Mouse (Mus musculus): ENCODE data around the gene Zmat5. TPM values are rescaled to one million over a fixed set of nuclear protein-coding genes. Genes with fewer than 3 reads are reported as not detected.
A peak's percentile ranks its signal among the peaks of the same experiment; 100 is the strongest.
"Not testable (repeated sequence)": the region's sequence is repeated elsewhere in the genome, so short reads cannot be mapped to it uniquely, and the experiment has no call there.

Zmat5 gene
- total RNA-seq, 2 experiments from 2014 or later, result 8.1 to 24.5 TPM

DNA sequence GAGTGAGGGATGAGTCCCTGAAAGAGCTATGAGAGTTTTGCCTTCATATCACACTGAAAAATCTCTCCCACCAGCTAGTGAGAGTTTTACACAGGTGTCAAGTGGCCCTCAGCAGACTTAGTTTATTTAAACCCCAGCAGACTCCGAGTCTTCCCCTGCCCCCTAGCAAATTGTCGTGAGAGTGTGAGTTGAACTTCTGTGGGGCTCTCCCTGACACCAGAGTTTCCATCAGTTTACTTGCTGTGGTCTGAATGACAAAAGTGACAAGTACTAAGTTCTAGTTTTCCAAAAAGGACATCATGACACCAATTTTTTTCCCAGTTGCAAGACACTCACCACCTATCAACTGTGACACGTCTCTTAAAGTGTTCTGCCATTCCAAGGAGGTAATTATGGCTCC, 16.6 kb upstream of the Zmat5 start:
- no peak for ATAC-seq (replicated peaks; ENCODE audit: low FRiP score, low TSS enrichment, poor library complexity, severe bottlenecking)

DNA sequence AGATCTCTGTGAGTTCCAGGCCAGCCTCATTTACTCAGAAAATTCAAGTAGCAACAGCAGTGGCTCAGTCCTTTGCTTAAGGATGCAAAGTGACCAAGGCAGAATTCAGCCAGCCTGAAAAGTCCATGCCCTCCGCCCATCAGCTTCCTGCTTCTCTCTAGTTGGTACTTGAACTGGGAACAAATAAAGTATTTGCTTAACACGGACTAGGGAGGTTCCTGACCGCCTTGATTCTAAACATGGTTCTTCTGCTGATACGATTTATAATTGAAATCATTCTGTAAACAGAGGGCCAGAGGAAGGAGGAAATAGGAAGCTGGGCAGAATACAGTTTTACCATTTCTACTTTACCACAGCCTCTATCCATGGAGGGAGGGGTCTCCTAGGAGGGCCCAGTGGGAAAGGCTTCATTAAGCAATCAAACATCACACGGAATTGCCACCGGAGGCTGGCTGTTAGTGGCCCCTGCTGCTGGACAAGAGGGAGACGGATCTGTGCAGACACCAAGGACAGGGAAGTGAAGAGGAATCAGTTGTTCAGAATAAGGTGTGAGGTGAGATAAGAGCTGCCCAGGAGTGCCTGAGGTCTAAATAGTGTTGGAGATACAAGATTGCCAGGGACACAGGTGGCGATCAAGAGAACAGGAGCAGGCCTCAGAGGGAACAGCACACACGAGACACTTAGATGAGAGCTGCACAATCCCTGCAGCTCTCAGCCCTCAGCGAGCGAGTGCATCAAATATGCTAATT, 15.7 kb upstream of the Zmat5 start:
- 0 out of 2 replicates have a peak, but pooled peaks have one; percentile 44 for ATAC-seq (replicated peaks; ENCODE audit: low FRiP score, low TSS enrichment, poor library complexity, severe bottlenecking)

DNA sequence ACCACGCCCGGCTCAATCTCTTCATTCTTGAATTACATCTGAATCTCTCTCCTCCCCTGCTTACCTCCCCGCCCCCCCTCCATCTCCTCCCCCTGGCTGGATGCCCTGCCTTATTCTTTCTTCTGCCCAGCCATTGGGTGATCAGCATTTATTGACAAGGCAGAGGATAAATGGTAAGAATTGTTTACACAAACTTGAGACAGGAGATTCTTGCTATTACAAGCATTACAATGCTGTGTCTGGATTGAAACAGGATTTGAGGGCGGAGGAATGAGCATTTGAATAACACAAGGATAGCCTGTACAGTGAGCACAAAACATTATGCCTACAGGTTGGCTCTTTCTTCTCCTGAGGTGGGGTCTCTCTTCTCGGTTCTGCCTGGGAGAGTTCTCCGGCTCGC, 14.1 kb upstream of the Zmat5 start:
- ATAC-seq (replicated peaks; ENCODE audit: low FRiP score, low TSS enrichment, poor library complexity, severe bottlenecking), result no peak

DNA sequence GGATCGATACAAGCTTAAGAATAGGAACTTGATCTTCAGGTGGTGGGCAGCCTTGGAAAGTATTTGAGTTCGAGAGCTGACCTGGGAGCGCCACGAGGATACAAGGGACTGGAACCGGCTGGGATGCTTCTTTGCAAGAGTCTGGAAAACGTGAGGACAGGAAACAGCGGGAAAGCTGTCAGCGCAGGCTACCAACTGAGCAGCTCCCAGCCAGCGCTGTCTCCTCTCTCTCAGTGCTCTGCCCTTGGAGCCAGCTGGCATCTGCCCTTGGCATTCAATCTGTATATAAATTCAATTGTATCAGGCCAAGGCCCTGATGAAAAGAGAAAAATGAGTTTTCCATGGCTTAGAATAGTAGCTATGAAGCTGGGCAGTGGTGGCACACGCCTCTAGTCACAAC, 13.3 kb upstream of the Zmat5 start:
- ATAC-seq (replicated peaks; ENCODE audit: low FRiP score, low TSS enrichment, poor library complexity, severe bottlenecking), result no peak

DNA sequence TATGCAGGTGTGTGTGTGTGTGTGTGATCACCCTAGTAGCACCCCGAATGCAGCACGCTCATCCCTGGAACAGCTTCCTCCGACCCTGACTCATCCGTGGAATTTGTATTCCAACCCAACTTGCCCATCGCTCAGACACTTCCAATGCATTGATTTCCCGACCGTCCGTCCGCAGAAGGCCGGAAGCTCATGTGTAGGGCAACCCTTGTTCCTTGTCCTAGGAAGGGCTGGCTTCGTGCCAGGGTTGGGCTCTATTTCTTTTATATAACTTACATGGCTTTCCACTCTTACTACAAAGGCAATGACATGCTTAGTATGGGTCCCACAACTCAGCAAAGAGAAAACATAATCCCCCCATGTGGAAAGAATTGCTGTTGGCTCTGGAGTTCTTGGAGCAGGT, 12.3 kb upstream of the Zmat5 start:
- no peak for ATAC-seq (replicated peaks; ENCODE audit: low FRiP score, low TSS enrichment, poor library complexity, severe bottlenecking)

DNA sequence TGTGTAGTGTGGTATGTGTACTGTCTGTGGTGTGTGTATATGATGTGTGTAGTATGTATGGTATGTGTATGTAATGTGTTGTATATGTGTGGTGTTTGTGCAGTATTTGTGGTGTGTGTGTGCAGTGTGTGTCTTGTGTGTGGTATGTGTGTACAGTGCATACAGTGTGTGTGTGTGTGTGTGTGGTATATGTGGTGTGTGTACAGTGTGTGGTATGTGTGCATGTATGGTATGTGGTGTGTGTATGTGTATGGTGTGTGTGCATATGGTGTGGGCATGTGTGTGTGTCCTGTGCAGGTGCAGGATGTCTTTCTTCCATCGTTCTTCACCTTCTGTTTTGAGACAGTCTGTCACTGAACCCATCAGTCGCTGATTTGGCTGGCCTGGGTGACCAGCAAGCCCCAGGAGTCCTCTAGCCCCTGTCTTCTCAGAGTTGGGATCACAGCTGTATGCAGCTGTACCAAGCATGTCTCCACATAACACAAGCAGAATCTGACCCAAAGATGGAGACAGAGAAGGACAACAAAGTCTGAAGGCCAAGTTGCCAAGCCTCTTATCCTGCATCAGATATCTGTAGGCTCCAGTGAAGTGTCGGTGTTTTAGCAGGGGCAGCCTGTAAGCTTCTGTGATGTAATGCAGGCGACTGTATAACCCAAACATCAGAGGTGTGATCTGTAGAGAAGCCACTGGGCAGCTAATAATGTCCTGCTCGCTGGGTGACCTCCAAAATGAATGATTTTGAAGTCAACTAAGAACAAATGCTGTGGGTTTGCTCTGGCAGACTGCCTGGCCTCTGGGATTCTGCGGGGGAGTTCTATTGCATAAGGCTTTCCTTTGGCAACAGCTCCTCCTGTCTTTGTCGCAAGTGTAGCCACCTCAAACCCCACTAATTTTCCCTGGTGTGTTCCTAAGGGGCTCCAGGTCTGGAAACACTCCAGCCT, 7.2 kb upstream of the Zmat5 start:
- ATAC-seq (replicated peaks; ENCODE audit: low FRiP score, low TSS enrichment, poor library complexity, severe bottlenecking), result peak; percentile 59

DNA sequence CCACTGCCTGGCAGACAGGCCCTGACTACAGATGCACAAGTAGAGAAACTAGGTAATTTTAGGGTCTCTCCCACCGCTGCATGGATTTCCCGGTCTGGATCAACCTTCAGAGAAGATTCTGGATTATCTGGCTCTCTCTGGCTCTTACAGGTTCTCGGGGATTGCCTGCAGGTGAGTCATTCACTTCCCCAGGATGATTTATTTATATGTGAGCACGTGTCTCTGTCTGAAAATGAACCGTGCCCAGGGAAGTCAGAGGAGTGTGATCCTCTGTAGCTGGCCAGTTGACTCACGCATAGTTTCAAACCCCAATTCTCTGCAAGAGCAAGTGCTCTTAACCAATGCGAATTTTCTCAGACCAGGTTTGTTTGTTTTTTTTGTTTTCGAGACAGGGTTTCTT, 3.8 kb upstream of the Zmat5 start:
- ATAC-seq (replicated peaks; ENCODE audit: low FRiP score, low TSS enrichment, poor library complexity, severe bottlenecking), result no peak

DNA sequence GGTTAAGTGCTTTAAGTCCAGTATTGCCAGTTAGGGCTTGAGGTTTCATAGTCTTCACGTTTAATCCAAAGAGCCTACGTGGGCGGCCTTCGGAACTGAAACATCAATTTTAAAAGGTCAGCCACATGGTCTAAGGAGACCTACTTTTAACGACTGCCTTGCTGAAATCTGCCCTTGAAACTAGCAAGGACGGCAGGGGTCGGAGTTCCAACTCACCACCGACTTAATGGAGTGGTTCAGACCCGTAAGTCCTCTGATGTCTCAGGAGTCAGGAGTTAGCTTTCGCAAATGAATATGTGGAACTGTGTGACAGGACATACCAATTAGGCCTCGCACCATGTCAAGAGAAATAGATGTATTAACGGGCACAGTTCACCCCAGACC, 798 bp upstream of the Zmat5 start:
- peak; percentile 13; the same call in 1 of the 2 replicates for ATAC-seq (replicated peaks; ENCODE audit: low FRiP score, low TSS enrichment, poor library complexity, severe bottlenecking)

DNA sequence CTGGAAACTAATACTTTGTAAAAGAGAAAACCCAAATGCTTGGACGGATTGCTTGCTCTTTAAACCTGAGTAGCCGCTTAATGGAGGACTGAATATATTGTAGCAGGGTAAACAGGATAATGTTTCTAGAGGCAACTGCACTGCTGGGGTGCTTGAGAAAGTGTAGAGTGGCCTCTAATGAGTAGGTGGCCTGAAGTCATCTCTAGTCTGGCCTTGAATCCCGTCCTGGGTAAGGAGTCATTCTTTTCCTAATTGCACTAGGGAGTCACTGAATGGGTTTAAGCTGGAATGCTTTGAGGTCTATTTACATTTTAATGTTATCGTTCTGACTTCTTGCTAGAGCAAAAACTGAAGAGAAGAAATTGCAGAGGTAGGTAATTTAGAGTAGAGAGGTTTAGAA, 700 bp downstream of the Zmat5 start:
- ATAC-seq (replicated peaks; ENCODE audit: low FRiP score, low TSS enrichment, poor library complexity, severe bottlenecking), result no peak

DNA sequence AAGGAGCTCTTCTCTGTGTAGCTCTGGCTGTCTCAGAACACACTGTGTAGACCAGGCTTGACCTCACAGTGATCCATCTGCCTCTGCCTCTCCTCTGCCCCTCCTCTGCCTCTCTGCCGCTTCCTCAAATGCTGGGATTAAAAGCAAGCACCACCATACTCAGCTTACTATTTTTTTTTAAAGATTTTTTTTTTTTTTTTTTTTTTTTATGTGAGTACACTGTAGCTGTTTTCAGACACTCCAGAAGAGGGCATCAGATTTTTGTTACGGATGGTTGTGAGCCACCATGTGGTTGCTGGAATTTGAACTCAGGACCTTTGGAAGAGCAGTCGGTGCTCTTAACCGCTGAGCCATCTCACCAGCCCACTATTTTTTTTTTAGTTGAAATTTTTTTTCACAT, 5.7 kb downstream of the Zmat5 start:
- ATAC-seq (replicated peaks; ENCODE audit: low FRiP score, low TSS enrichment, poor library complexity, severe bottlenecking), result not testable (repeated sequence)

DNA sequence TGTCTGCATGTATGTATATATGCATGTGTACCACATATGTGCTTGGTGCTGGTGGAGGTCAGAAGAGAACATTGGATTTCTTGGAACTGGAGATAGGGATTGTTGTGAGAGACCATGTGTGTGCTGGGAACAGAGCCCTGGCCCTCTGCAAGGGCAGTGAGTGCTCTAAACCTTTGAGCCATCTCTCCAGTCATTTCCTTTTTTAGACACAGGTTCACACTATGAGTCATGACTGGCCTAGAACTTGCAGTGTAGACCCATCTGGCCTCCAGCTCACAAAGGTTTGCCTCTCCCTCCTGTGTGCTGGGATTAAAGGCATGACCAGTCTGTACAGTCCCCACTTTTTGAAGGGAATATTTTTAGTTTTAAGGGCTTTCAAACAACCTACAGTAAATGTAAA, 8.3 kb downstream of the Zmat5 start:
- ATAC-seq (replicated peaks; ENCODE audit: low FRiP score, low TSS enrichment, poor library complexity, severe bottlenecking), result no peak

DNA sequence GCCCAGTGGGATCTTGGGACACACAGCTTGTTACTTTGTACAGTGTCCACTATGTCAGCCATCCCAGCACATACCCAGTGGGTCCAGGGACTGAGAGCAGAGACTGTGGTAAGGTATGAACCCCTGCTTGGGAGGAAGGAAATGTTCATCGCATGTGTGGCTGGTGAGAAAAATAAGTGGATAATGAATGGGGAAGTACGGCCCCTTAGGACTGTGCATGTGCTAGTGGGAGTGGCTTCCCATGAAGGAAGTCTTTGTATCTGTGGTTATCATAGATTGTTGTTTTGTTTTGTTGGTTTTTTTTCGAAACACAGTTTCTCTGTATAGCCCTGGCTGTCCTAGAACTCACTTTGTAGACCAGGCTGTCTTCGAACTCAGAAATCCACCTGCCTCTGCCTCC, 10.2 kb downstream of the Zmat5 start:
- ATAC-seq (replicated peaks; ENCODE audit: low FRiP score, low TSS enrichment, poor library complexity, severe bottlenecking), result no peak

DNA sequence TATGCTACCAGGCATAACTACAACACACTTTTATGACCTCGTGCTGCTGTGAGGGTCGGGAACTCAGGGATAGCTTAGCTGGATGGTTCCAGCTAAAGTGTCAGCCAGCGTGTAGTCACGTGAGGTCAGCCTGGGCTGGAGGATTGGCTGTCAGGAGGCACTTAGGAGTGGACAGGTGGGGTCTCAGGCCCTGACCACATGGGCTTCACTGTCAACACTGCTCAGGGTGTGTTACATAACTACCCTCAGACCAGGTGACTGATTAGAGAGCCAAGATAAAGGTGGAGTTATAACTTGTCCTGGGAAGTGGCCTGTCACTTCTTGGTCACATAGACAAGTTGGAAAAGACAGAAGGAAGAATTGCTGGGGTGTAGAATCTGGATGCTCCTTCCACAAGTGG, 11.1 kb downstream of the Zmat5 start:
- ATAC-seq (replicated peaks; ENCODE audit: low FRiP score, low TSS enrichment, poor library complexity, severe bottlenecking), result no peak

DNA sequence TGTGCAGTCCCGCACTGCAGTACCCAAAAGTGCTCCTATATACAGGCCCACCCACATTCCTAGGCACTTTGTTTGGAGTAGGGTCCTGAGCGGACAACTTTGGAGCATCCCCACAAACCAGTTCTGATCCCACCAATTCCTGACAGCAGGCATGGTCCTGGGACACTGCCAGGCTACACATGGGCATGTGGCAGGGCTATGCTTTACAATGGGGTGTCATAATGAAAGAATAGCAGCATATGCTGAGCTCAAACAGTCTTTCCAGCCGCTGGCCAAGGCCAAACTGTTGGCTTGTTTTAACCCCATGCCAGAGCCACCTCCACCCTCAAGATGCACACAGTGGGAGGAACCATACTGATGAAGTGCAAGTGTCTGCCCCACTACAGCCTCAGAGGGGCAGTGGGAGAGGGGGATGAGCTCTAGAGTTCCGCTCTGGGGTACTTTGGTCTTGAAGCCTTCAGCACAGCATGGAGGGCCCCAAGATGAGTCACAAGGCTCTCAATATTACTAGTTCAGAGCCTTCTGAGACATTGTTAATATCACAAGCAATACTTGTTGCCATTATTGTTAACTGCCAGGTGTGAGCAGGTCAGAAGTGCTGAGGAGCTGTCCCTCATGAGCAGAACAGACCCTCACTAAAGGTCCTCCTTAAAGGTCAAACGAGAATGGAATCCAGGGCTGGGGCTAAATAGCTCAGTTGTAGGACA, 12.2 kb downstream of the Zmat5 start:
- no peak for ATAC-seq (replicated peaks; ENCODE audit: low FRiP score, low TSS enrichment, poor library complexity, severe bottlenecking)

DNA sequence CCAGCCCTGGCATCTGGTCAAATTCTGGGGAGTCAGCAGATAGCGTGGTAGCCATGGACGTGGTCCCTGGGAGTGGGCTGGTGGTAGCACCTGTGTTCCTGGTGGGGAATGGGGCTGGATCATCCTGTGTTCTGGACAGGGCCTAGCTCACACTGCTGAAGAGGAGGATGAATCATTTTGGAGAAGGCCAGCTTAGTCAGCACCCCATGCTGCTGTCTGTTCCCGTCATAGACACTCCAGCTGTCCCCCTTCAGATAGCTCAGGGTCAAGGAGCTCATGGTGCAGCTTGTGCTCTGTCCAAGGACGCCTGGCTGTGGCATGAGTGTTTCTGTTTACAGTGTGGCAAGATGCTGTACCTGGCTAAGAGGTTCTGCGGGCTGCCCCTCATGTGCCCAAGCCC, 14.1 kb downstream of the Zmat5 start:
- ATAC-seq (replicated peaks; ENCODE audit: low FRiP score, low TSS enrichment, poor library complexity, severe bottlenecking), result no peak

DNA sequence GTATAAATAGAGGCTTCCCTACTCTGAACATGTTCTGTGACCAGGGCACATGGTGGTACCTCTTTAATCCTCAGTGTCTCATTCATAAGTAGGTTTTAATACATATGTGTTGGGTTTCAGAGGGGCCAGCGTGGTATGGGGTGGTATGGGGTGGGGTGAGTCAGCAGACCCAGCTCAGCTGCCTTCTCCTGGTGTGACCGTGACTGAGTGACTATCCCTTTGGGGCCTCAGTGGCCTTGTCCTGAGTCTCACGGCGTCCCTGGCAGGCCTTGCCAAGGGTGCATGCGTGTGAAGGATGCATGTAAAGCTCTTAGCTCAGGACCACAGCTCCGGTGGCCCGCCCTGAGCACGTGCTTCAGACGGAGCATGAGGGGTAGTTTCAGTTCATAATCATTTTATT, 15.5 kb downstream of the Zmat5 start:
- no peak for ATAC-seq (replicated peaks; ENCODE audit: low FRiP score, low TSS enrichment, poor library complexity, severe bottlenecking)

DNA sequence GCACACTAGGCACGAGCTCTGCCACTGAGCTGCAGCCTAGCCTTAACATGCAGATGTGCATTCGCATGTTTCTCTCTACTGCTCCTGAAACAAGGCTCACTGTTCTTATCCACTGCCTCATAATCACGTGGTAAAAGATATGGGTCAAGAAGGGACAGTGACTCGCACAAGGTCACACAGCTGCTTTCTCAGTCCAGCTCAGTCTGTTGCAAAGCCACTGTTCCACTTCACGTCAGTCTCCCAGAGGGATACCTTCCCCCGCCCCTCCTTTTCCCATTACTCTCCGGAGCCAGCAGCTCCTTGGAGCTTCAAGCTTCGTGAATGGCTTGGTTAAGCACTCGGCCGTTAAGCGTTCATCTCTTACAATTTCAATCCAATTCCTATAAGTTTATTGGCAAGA, 15.9 kb downstream of the Zmat5 start:
- ATAC-seq (replicated peaks; ENCODE audit: low FRiP score, low TSS enrichment, poor library complexity, severe bottlenecking), result no peak

DNA sequence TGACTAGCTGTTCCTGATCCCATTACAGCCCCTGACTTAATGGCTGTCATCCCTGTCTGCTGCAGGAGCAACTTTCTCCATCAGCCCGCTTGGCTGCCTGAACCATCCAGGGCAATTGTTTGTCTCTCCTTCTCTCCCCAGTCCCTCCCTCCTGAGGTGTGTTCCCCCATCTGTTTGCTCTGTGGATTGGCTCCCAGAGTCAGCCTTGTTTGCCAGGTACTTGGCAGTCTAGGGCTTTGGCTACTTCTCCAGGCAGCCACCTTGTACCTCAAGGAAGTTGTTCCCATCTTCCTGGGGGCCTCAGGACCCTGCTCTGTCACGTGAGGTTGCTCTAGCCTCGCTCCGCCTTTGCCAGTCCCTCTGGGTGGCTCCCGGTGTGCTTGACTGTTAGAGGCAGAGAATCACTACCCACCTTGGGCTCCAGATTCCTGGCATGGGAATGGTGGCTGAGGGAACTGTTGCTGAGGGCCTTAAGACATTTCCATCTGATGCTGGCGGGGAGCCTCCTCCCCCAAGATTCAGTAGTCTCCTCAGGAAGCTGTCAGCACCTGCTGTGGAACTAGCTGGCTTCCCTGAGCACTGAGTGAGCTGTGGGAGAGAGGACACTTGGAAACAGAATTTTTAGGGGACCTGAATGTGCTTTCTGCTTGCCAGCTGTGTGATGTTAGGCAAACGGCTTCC, 16.6 kb downstream of the Zmat5 start:
- no peak for ATAC-seq (replicated peaks; ENCODE audit: low FRiP score, low TSS enrichment, poor library complexity, severe bottlenecking)

DNA sequence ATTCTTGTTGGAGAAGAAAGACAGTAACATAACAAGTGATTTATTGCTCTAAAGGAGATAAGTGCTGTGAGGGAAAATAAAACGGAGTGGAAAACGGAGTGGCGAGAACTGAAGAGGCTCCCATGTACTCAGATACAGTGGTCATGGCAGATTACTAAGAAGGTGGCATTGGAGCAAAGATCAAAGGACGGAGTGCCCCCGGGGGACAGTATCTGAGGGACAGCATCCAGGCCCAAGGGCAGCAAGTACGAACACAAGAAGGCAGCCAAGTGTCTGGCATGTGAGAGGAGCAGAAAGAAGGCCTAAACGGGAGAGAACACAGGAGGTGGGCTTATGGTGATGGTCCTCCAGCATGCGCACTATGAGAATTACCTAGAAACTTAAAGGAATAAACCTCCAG, 17.2 kb downstream of the Zmat5 start:
- no peak for ATAC-seq (replicated peaks; ENCODE audit: low FRiP score, low TSS enrichment, poor library complexity, severe bottlenecking)

DNA sequence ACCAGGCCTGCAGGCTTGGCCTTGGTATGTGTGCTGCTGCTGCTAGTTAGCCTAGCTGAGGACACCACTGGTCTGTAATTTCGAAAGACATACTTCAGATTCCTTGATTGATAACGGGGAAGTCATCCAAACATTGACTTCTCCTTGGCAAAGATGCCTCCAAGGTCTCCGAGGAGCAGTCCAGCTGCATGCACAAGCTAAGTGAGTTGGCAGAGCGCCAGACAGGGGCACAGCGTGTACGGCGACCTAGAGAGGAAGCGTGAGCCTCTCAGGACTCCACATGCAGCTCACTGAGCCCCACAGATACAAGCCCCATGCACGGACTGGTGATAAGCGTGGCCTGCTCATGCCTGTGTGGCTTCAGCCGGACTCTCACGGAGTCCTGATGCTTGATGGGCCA, 25.1 kb downstream of the Zmat5 start:
- ATAC-seq (replicated peaks; ENCODE audit: low FRiP score, low TSS enrichment, poor library complexity, severe bottlenecking), result peak; percentile 75

All from megakaryocyte-erythroid progenitor cell, adult 5-6 weeks (primary cell).